ENCODE assay signal across 37 mouse cellular contexts in genomic region chr3:58593623-58594022, GRCm38 (mm10). TPM values are rescaled to one million over a fixed set of nuclear protein-coding genes. Genes with fewer than 3 reads are reported as not detected.
DNase-seq lines count a peak whose midpoint lies in the region; ATAC-seq lines count a peak whose summit lies in the region.
"Had no signal": no experiment of that assay in that cellular context is flagged by ENCODE, and none has a peak within 500 bp of the region (broad histone marks: within the 10 kb centered on the region; RNA-seq: fewer than 3 reads in every experiment).

No protein-coding gene starts in this region.

- DNase-seq in forebrain, embryonic 14.5 days (ENCODE audit: low spot score), result peak; percentile 6
- DNase-seq in testis, postnatal 14 days (ENCODE audit: low spot score), result peak; percentile 14
- DNase-seq in testis, postnatal 10 days (ENCODE audit: low spot score), result no peak
- no peak for DNase-seq in left cerebral cortex, postnatal 25 days (ENCODE audit: low spot score in 2 of 2)
- DNase-seq: adrenal gland, adult 8-10 months; cerebellum, adult 11 months; cerebellum, adult 9-10 months; cerebellum, postnatal 36 days; embryo, embryonic 11 days; forebrain, postnatal 0 days; heart, adult 2 months; heart, postnatal 4 days; kidney, adult 11 months; kidney, postnatal 36 days; left cerebral cortex, postnatal 4 days; liver, postnatal 0 days; right cerebral cortex, postnatal 4 days; thymus, adult 18-20 months; thymus, postnatal 25 days had no signal

- H3K36me3 ChIP-seq in forebrain, embryonic 14.5 days (ENCODE audit: control insufficient read depth, insufficient read depth, low read length), result peaks cover 32% of the 10 kb centered on the region
- H3K36me3 ChIP-seq in forebrain, embryonic 16.5 days (ENCODE audit: control insufficient read depth, insufficient read depth), result peaks cover 6% of the 10 kb centered on the region
- peaks cover 32% of the 10 kb centered on the region for H3K36me3 ChIP-seq in midbrain, embryonic 12.5 days
- H3K36me3 ChIP-seq in midbrain, embryonic 13.5 days, result peaks cover 40% of the 10 kb centered on the region

- no peaks in the 10 kb centered on the region for H3K27me3 ChIP-seq in forebrain, embryonic 14.5 days (replicated peaks; ENCODE audit: control insufficient read depth, insufficient read depth, low read length)
- H3K27me3 ChIP-seq in forebrain, embryonic 16.5 days (replicated peaks; ENCODE audit: control insufficient read depth, insufficient read depth, low read length), result no peaks in the 10 kb centered on the region
- no peaks in the 10 kb centered on the region for H3K27me3 ChIP-seq in midbrain, embryonic 12.5 days
- no peaks in the 10 kb centered on the region for H3K27me3 ChIP-seq in midbrain, embryonic 13.5 days
- H3K27me3 ChIP-seq: embryonic facial prominence, embryonic 13.5 days; heart, embryonic 12.5 days; liver, embryonic 12.5 days; stomach, embryonic 15.5 days had no signal

- intact Hi-C loops in left cerebral cortex, postnatal 25 days (cut with DNase I), result no loop called here

- H3K4me2 ChIP-seq in forebrain, embryonic 14.5 days (ENCODE audit: low read length), result no peak overlapping the region
- H3K4me2 ChIP-seq in forebrain, embryonic 16.5 days (ENCODE audit: low read length), result no peak overlapping the region
- no peak overlapping the region for H3K4me2 ChIP-seq in midbrain, embryonic 12.5 days (replicated peaks)
- H3K4me2 ChIP-seq in midbrain, embryonic 13.5 days (replicated peaks), result no peak overlapping the region
- H3K4me2 ChIP-seq: embryonic facial prominence, embryonic 13.5 days; heart, embryonic 12.5 days; hindbrain, embryonic 14.5 days; liver, embryonic 12.5 days; stomach, embryonic 15.5 days had no signal

- H3K4me3 ChIP-seq in forebrain, embryonic 14.5 days (ENCODE audit: low read depth, low read length), result no peak overlapping the region
- no peak overlapping the region for H3K4me3 ChIP-seq in forebrain, embryonic 16.5 days (replicated peaks; ENCODE audit: low read length)
- H3K4me3 ChIP-seq in midbrain, embryonic 12.5 days, result no peak overlapping the region
- H3K4me3 ChIP-seq in midbrain, embryonic 13.5 days (replicated peaks), result no peak overlapping the region
- H3K4me3 ChIP-seq: embryonic facial prominence, embryonic 13.5 days; forebrain, embryonic 10.5 days; heart, adult 2 months; heart, embryonic 12.5 days; layer of hippocampus, adult 2 months; liver, embryonic 12.5 days; myocyte; stomach, embryonic 15.5 days had no signal

- no peaks in the 10 kb centered on the region for H3K4me1 ChIP-seq in forebrain, embryonic 14.5 days (ENCODE audit: control insufficient read depth, insufficient read depth, low read length)
- no peaks in the 10 kb centered on the region for H3K4me1 ChIP-seq in forebrain, embryonic 16.5 days (replicated peaks; ENCODE audit: control insufficient read depth, insufficient read depth, low read length)
- no peaks in the 10 kb centered on the region for H3K4me1 ChIP-seq in midbrain, embryonic 12.5 days
- 0 out of 2 replicates have a peak, but pooled peaks cover 3% of the 10 kb centered on the region for H3K4me1 ChIP-seq in midbrain, embryonic 13.5 days (replicated peaks)
- H3K4me1 ChIP-seq: embryonic facial prominence, embryonic 13.5 days; forebrain, embryonic 10.5 days; heart, embryonic 12.5 days; liver, embryonic 12.5 days; stomach, embryonic 15.5 days had no signal

- no peak for ATAC-seq in forebrain, embryonic 14.5 days
- no peak for ATAC-seq in forebrain, embryonic 16.5 days
- ATAC-seq in midbrain, embryonic 12.5 days (ENCODE audit: low FRiP score, low read depth), result no peak
- no peak for ATAC-seq in midbrain, embryonic 13.5 days
- ATAC-seq: forebrain, postnatal 0 days; inflammation-experienced regulatory T-cells, adult 6 months; liver, embryonic 12.5 days; liver, postnatal 0 days; lung, postnatal 0 days had no signal

- no peak overlapping the region for H3K9ac ChIP-seq in forebrain, embryonic 14.5 days (ENCODE audit: low read length)
- no peak overlapping the region for H3K9ac ChIP-seq in forebrain, embryonic 16.5 days (replicated peaks; ENCODE audit: low read depth, low read length)
- no peak overlapping the region for H3K9ac ChIP-seq in midbrain, embryonic 12.5 days (replicated peaks)
- no peak overlapping the region for H3K9ac ChIP-seq in midbrain, embryonic 13.5 days (replicated peaks)
- H3K9ac ChIP-seq: embryonic facial prominence, embryonic 13.5 days; forebrain, postnatal 0 days; heart, embryonic 12.5 days; hindbrain, embryonic 14.5 days; liver, embryonic 12.5 days; liver, postnatal 0 days; stomach, embryonic 15.5 days had no signal

- 48% methylated on average over 5 of the region's 5 CpGs for WGBS in forebrain, embryonic 14.5 days
- 43% methylated on average over 5 of the region's 5 CpGs for WGBS in forebrain, embryonic 16.5 days
- WGBS in midbrain, embryonic 12.5 days, result 38% methylated on average over 5 of the region's 5 CpGs
- 36% methylated on average over 5 of the region's 5 CpGs for WGBS in midbrain, embryonic 13.5 days

- no peak overlapping the region for H3K27ac ChIP-seq in forebrain, embryonic 14.5 days (ENCODE audit: low read depth, low read length)
- H3K27ac ChIP-seq in forebrain, embryonic 16.5 days (ENCODE audit: low read length), result no peak overlapping the region
- 0 out of 2 replicates have a peak overlapping the region, but pooled peaks have one; percentile 8 for H3K27ac ChIP-seq in midbrain, embryonic 12.5 days (replicated peaks)
- no peak overlapping the region for H3K27ac ChIP-seq in midbrain, embryonic 13.5 days
- H3K27ac ChIP-seq: embryonic facial prominence, embryonic 13.5 days; forebrain, embryonic 10.5 days; heart, adult 2 months; hindbrain, embryonic 14.5 days; layer of hippocampus, adult 2 months; liver, embryonic 12.5 days; macrophage; stomach, embryonic 15.5 days had no signal

- no peaks in the 10 kb centered on the region for H3K9me3 ChIP-seq in forebrain, embryonic 14.5 days (replicated peaks; ENCODE audit: control insufficient read depth, low read length)
- H3K9me3 ChIP-seq in forebrain, embryonic 16.5 days (ENCODE audit: control insufficient read depth, low read length), result no peaks in the 10 kb centered on the region
- H3K9me3 ChIP-seq in midbrain, embryonic 12.5 days, result no peaks in the 10 kb centered on the region
- no peaks in the 10 kb centered on the region for H3K9me3 ChIP-seq in midbrain, embryonic 13.5 days
- H3K9me3 ChIP-seq: embryonic facial prominence, embryonic 13.5 days; forebrain, embryonic 10.5 days; heart, embryonic 12.5 days; liver, embryonic 12.5 days; stomach, embryonic 15.5 days had no signal

RNA-seq across cellular contexts. Expression of gene Selenot, which starts 17.2 kb away (rescaled TPM):
- polyA plus RNA-seq in forebrain, embryonic 14.5 days (2014; fragmentation: Nextera tagmentation; extraction: Ambion mirVana), result 25.7 and 30.3 TPM in 2 replicates
- polyA plus RNA-seq in forebrain, embryonic 16.5 days (2015; fragmentation: Nextera tagmentation; extraction: Ambion mirVana), result 22.1 and 23.0 TPM in 2 replicates
- polyA plus RNA-seq in midbrain, embryonic 12.5 days (2016; fragmentation: Nextera tagmentation; extraction: Ambion mirVana), result 21.7 and 23.5 TPM in 2 replicates
- polyA plus RNA-seq in midbrain, embryonic 13.5 days (2015; fragmentation: Nextera tagmentation; extraction: Ambion mirVana), result 22.5 and 23.1 TPM in 2 replicates
- total RNA-seq in left cerebral cortex, postnatal 25 days (2021), result 100 to 1,000 TPM; 149 to 153 TPM

RNA-seq across cellular contexts. Expression of gene Erich6, which starts 43.4 kb away (rescaled TPM):
- 0.10 and 0.13 TPM in 2 replicates for polyA plus RNA-seq in forebrain, embryonic 14.5 days (2014; fragmentation: Nextera tagmentation; extraction: Ambion mirVana)
- polyA plus RNA-seq in forebrain, embryonic 16.5 days (2015; fragmentation: Nextera tagmentation; extraction: Ambion mirVana), result 0.21 TPM in 1 of 2 replicates, not detected in the other
- 0.08 and 0.20 TPM in 2 replicates for polyA plus RNA-seq in midbrain, embryonic 12.5 days (2016; fragmentation: Nextera tagmentation; extraction: Ambion mirVana)
- polyA plus RNA-seq in midbrain, embryonic 13.5 days (2015; fragmentation: Nextera tagmentation; extraction: Ambion mirVana), result 0.09 and 0.12 TPM in 2 replicates
- 1 to 10 TPM; 1.1 to 1.5 TPM for total RNA-seq in left cerebral cortex, postnatal 25 days (2021)
- total RNA-seq: gastrocnemius, adult 8-10 months; heart, adult 2 months; megakaryocyte-erythroid progenitor cell, adult 5-6 weeks had no signal
- polyA plus RNA-seq: forebrain, embryonic 10.5 days; heart, postnatal 0 days; inflammation-experienced regulatory T-cells, adult 6 months; kidney, embryonic 14.5 days; liver, embryonic 12.5 days; liver, postnatal 0 days; lung, postnatal 0 days; macrophage; stomach, embryonic 15.5 days had no signal

Comparison
In these comparisons a context has a peak if more than half of its experiments do, and no peak if none do; other contexts are left out.
1. DNase-seq: peak in forebrain, embryonic 14.5 days (single experiment) and testis, postnatal 14 days (single experiment); none in testis, postnatal 10 days (single experiment) and left cerebral cortex, postnatal 25 days (0 of 2).